Mouse (Mus musculus) cerebellum, adult 11 months (tissue): ENCODE measurements around the gene Lamb1.

Experiments used
- DNase-seq: peaks from one replicate; pipeline ENCODE4 v3.0.0; 2022

Lamb1 gene

GRCm38 (mm10) chr12:31265005-31265721 is at the start of gene Lamb1:
Gene Lamb1, plus strand, starts transcription at chr12:31265234.
- no peak for DNase-seq

- DNase-seq, result no peak
Observed at GRCm38 (mm10) chr12:31217232-31217631, 47.8 kb upstream of the Lamb1 start.

GRCm38 (mm10) chr12:31218774-31219173 is 46.3 kb upstream of the Lamb1 start:
- no peak for DNase-seq

GRCm38 (mm10) chr12:31221522-31221921 is 43.5 kb upstream of the Lamb1 start:
- no peak for DNase-seq

- DNase-seq, result no peak
Observed at GRCm38 (mm10) chr12:31222282-31222681, 42.8 kb upstream of the Lamb1 start.

- no peak for DNase-seq
Observed at GRCm38 (mm10) chr12:31222741-31223140, 42.3 kb upstream of the Lamb1 start.

- no peak for DNase-seq
Observed at GRCm38 (mm10) chr12:31225451-31225850, 39.6 kb upstream of the Lamb1 start.

GRCm38 (mm10) chr12:31227167-31227566 is 37.9 kb upstream of the Lamb1 start:
- DNase-seq, result no peak

GRCm38 (mm10) chr12:31228878-31229277 is 36.2 kb upstream of the Lamb1 start:
- no peak for DNase-seq

GRCm38 (mm10) chr12:31232635-31233034 is 32.4 kb upstream of the Lamb1 start:
- no peak for DNase-seq

- DNase-seq, result no peak
Observed at GRCm38 (mm10) chr12:31235018-31235417, 30.0 kb upstream of the Lamb1 start.

- no peak for DNase-seq
Observed at GRCm38 (mm10) chr12:31236861-31237595, 28.0 kb upstream of the Lamb1 start.

GRCm38 (mm10) chr12:31239031-31239583 is 25.9 kb upstream of the Lamb1 start:
- DNase-seq, result no peak

- no peak for DNase-seq
Observed at GRCm38 (mm10) chr12:31239798-31240197, 25.2 kb upstream of the Lamb1 start.

GRCm38 (mm10) chr12:31240470-31240869 is 24.6 kb upstream of the Lamb1 start, which contains the start of gene Gm6993:
Gene Gm6993, plus strand, starts transcription at chr12:31240770.
- DNase-seq, result no peak

- no peak for DNase-seq
Observed at GRCm38 (mm10) chr12:31241595-31242342, 23.3 kb upstream of the Lamb1 start.

- no peak for DNase-seq
Observed at GRCm38 (mm10) chr12:31244001-31244400, 21.0 kb upstream of the Lamb1 start.

- no peak for DNase-seq
Observed at GRCm38 (mm10) chr12:31244691-31245090, 20.3 kb upstream of the Lamb1 start.

- no peak for DNase-seq
Observed at GRCm38 (mm10) chr12:31246153-31246552, 18.9 kb upstream of the Lamb1 start.

GRCm38 (mm10) chr12:31246615-31247014 is 18.4 kb upstream of the Lamb1 start:
- no peak for DNase-seq

GRCm38 (mm10) chr12:31248165-31248564 is 16.9 kb upstream of the Lamb1 start:
- no peak for DNase-seq

- DNase-seq, result no peak
Observed at GRCm38 (mm10) chr12:31248681-31249080, 16.4 kb upstream of the Lamb1 start.

- no peak for DNase-seq
Observed at GRCm38 (mm10) chr12:31252259-31252658, 12.8 kb upstream of the Lamb1 start.
